In genomic region chr10:40523312-40523975, GRCm38 (mm10) we compare ENCODE assay signal across 21 mouse cellular contexts. TPM values are rescaled to one million over a fixed set of nuclear protein-coding genes. Genes with fewer than 3 reads are reported as not detected.
DNase-seq lines count a peak whose midpoint lies in the region; ATAC-seq and TF ChIP-seq lines count a peak whose summit lies in the region.
"Had no signal": no experiment of that assay in that cellular context is flagged by ENCODE, and none has a peak within 500 bp of the region (broad histone marks: within the 10 kb centered on the region; RNA-seq: fewer than 3 reads in every experiment).

No protein-coding gene starts in this region.

- H3K36me3 ChIP-seq in intestine, embryonic 14.5 days (ENCODE audit: control insufficient read depth, insufficient read depth, low read length), result no peaks in the 10 kb centered on the region
- no peaks in the 10 kb centered on the region for H3K36me3 ChIP-seq in intestine, postnatal 0 days (ENCODE audit: control insufficient read depth, insufficient read depth)
- H3K36me3 ChIP-seq in intestine, embryonic 15.5 days, result no peaks in the 10 kb centered on the region
- H3K36me3 ChIP-seq in stomach, postnatal 0 days (ENCODE audit: control insufficient read depth, insufficient read depth, low read length), result no peaks in the 10 kb centered on the region
- H3K36me3 ChIP-seq: midbrain, embryonic 12.5 days had no signal

- no peak for TF ChIP-seq CTCF in intestine, postnatal 0 days (IDR thresholded peaks at IDR 0.05; ENCODE audit: low read depth)
- TF ChIP-seq CTCF in stomach, postnatal 0 days (IDR thresholded peaks at IDR 0.05; ENCODE audit: low read depth), result no peak

- 51% methylated on average over 7 of the region's 7 CpGs for WGBS in intestine, embryonic 14.5 days
- 61% methylated on average over 7 of the region's 7 CpGs for WGBS in intestine, postnatal 0 days
- 43% methylated on average over 7 of the region's 7 CpGs for WGBS in intestine, embryonic 15.5 days
- WGBS in stomach, postnatal 0 days, result 59% methylated on average over 7 of the region's 7 CpGs

- H3K27ac ChIP-seq in intestine, embryonic 14.5 days (ENCODE audit: low read depth), result peak overlapping the region; percentile 77
- H3K27ac ChIP-seq in intestine, postnatal 0 days (ENCODE audit: low read depth, low read length), result no peak overlapping the region; the same call in none of the 2 replicates
- peak overlapping the region; percentile 68 for H3K27ac ChIP-seq in intestine, embryonic 15.5 days
- H3K27ac ChIP-seq in stomach, postnatal 0 days (replicated peaks), result peak overlapping the region; percentile 20; the same call in 1 of the 2 replicates
- H3K27ac ChIP-seq: midbrain, embryonic 12.5 days had no signal

- no peak overlapping the region for H3K4me2 ChIP-seq in intestine, embryonic 14.5 days (ENCODE audit: low read length)
- no peak overlapping the region for H3K4me2 ChIP-seq in intestine, postnatal 0 days (replicated peaks; ENCODE audit: low read depth)
- no peak overlapping the region for H3K4me2 ChIP-seq in intestine, embryonic 15.5 days (replicated peaks)
- no peak overlapping the region for H3K4me2 ChIP-seq in stomach, postnatal 0 days (replicated peaks; ENCODE audit: low read depth)
- H3K4me2 ChIP-seq: heart, embryonic 11.5 days; midbrain, embryonic 12.5 days had no signal

- DNase-seq in intestine, embryonic 14.5 days (ENCODE audit: low spot score), result no peak
- DNase-seq in lung, postnatal 10 days, result peak; percentile 46
- no peak for DNase-seq in lung, adult 18-20 months
- no peak for DNase-seq in stomach, postnatal 0 days (ENCODE audit: low spot score)
- no peak for DNase-seq in left cerebral cortex, adult 8-10 months (ENCODE audit: low spot score in 2 of 2)
- DNase-seq: adrenal gland, postnatal 10 days; cerebellum, adult 11 months; gastrocnemius, postnatal 10 days; heart, postnatal 36 days had no signal

- peaks cover 3% of the 10 kb centered on the region; the same call in 1 of the 2 replicates for H3K4me1 ChIP-seq in intestine, embryonic 14.5 days (replicated peaks; ENCODE audit: control insufficient read depth, insufficient read depth, low read length)
- H3K4me1 ChIP-seq in intestine, postnatal 0 days (replicated peaks; ENCODE audit: control insufficient read depth, insufficient read depth, low read length), result no peaks in the 10 kb centered on the region
- no peaks in the 10 kb centered on the region for H3K4me1 ChIP-seq in intestine, embryonic 15.5 days (replicated peaks)
- H3K4me1 ChIP-seq in stomach, postnatal 0 days (replicated peaks; ENCODE audit: control insufficient read depth, insufficient read depth), result no peaks in the 10 kb centered on the region

- TF ChIP-seq EP300 in stomach, postnatal 0 days (optimal IDR thresholded peaks at IDR 0.05), result no peak

- H3K27me3 ChIP-seq in intestine, embryonic 14.5 days (replicated peaks; ENCODE audit: control insufficient read depth, insufficient read depth, low read length), result no peaks in the 10 kb centered on the region
- H3K27me3 ChIP-seq in intestine, postnatal 0 days (replicated peaks; ENCODE audit: control insufficient read depth, insufficient read depth, low read length), result no peaks in the 10 kb centered on the region
- no peaks in the 10 kb centered on the region for H3K27me3 ChIP-seq in intestine, embryonic 15.5 days (replicated peaks)
- H3K27me3 ChIP-seq in stomach, postnatal 0 days (ENCODE audit: control insufficient read depth, insufficient read depth, low read length), result no peaks in the 10 kb centered on the region
- H3K27me3 ChIP-seq: midbrain, embryonic 12.5 days had no signal

- no peak overlapping the region for H3K9ac ChIP-seq in intestine, embryonic 14.5 days (ENCODE audit: low read length)
- H3K9ac ChIP-seq in intestine, postnatal 0 days (ENCODE audit: low read depth, low read length), result no peak overlapping the region
- no peak overlapping the region for H3K9ac ChIP-seq in intestine, embryonic 15.5 days
- no peak overlapping the region for H3K9ac ChIP-seq in stomach, postnatal 0 days (ENCODE audit: low read length)
- H3K9ac ChIP-seq: midbrain, embryonic 12.5 days had no signal

- H3K9me3 ChIP-seq in intestine, embryonic 14.5 days (ENCODE audit: control insufficient read depth, low read length), result no peaks in the 10 kb centered on the region
- H3K9me3 ChIP-seq in intestine, postnatal 0 days (ENCODE audit: control insufficient read depth), result no peaks in the 10 kb centered on the region
- no peaks in the 10 kb centered on the region for H3K9me3 ChIP-seq in intestine, embryonic 15.5 days
- H3K9me3 ChIP-seq in stomach, postnatal 0 days (ENCODE audit: control insufficient read depth, low read length), result no peaks in the 10 kb centered on the region
- H3K9me3 ChIP-seq: midbrain, embryonic 12.5 days had no signal

- ATAC-seq in intestine, embryonic 14.5 days (replicated peaks; ENCODE audit: low FRiP score, low TSS enrichment, low read depth), result 0 out of 2 replicates have a peak, but pooled peaks have one; percentile 14
- ATAC-seq in intestine, postnatal 0 days, result no peak
- ATAC-seq in intestine, embryonic 15.5 days, result peak; percentile 43; the same call in 1 of the 2 replicates
- no peak for ATAC-seq in stomach, postnatal 0 days (ENCODE audit: low FRiP score, low TSS enrichment)
- ATAC-seq in erythroid progenitor cell, adult 5-6 weeks (replicated peaks; ENCODE audit: low FRiP score, poor library complexity, severe bottlenecking), result no peak
- ATAC-seq: forebrain, embryonic 16.5 days had no signal

- no peak overlapping the region for H3K4me3 ChIP-seq in intestine, embryonic 14.5 days (ENCODE audit: low read depth, low read length)
- H3K4me3 ChIP-seq in intestine, postnatal 0 days (ENCODE audit: low read depth, low read length), result no peak overlapping the region
- no peak overlapping the region for H3K4me3 ChIP-seq in intestine, embryonic 15.5 days (replicated peaks)
- H3K4me3 ChIP-seq in stomach, postnatal 0 days (ENCODE audit: low read depth, low read length), result no peak overlapping the region
- H3K4me3 ChIP-seq: midbrain, embryonic 12.5 days had no signal

RNA-seq across cellular contexts. Expression of gene Slc22a16, which starts 46.7 kb away (rescaled TPM):
- polyA plus RNA-seq in intestine, embryonic 14.5 days (2014; fragmentation: Nextera tagmentation; extraction: Ambion mirVana), result not detected in 2 replicates
- not detected in 2 replicates for polyA plus RNA-seq in intestine, postnatal 0 days (2015; fragmentation: Nextera tagmentation; extraction: Ambion mirVana)
- not detected in 2 replicates for polyA plus RNA-seq in intestine, embryonic 15.5 days (2015; fragmentation: Nextera tagmentation; extraction: Ambion mirVana)
- polyA plus RNA-seq in stomach, postnatal 0 days (2015; fragmentation: Nextera tagmentation; extraction: Ambion mirVana), result 0.04 TPM in 1 of 2 replicates, not detected in the other
- not detected for total RNA-seq in left cerebral cortex, adult 8-10 months (2022)
- not detected in 2 replicates for total RNA-seq in erythroid progenitor cell, adult 5-6 weeks (2015; ENCODE audit: low replicate concordance)
- not detected in 2 replicates for total RNA-seq in erythroid progenitor cell, adult 5-6 weeks (2017; ENCODE audit: low replicate concordance)
- total RNA-seq: adrenal gland, postnatal 10 days; common myeloid progenitor, adult 5-6 weeks; ES-E14; gastrocnemius, postnatal 10 days; heart, postnatal 36 days; layer of hippocampus, adult 18-20 months had no signal
- polyA plus RNA-seq: C2C12; forebrain, embryonic 16.5 days; heart, embryonic 11.5 days; limb, embryonic 11.5 days; liver, embryonic 16.5 days; midbrain, embryonic 12.5 days had no signal

Comparison
In these comparisons a context has a peak if more than half of its experiments do, and no peak if none do; other contexts are left out.
1. ATAC-seq: peak in intestine, embryonic 14.5 days (single experiment) and intestine, embryonic 15.5 days (single experiment); none in intestine, postnatal 0 days (single experiment), stomach, postnatal 0 days (single experiment) and erythroid progenitor cell, adult 5-6 weeks (single experiment).